In genomic region chr3:95943226-95943625, GRCm38 (mm10) we compare ENCODE assay signal across 25 mouse cellular contexts. TPM values are rescaled to one million over a fixed set of nuclear protein-coding genes. Genes with fewer than 3 reads are reported as not detected.
"Had no signal": no experiment of that assay in that cellular context is flagged by ENCODE, and none has a peak within 500 bp of the region (broad histone marks: within the 10 kb centered on the region; RNA-seq: fewer than 3 reads in every experiment).

No protein-coding gene starts in this region.

- H3K9ac ChIP-seq: heart, embryonic 13.5 days; heart, embryonic 15.5 days; hindbrain, embryonic 12.5 days; hindbrain, embryonic 14.5 days; intestine, embryonic 15.5 days; kidney, embryonic 15.5 days; limb, embryonic 13.5 days; limb, embryonic 15.5 days; liver, embryonic 12.5 days had no signal

- ATAC-seq: hindbrain, embryonic 16.5 days; inflammation-experienced regulatory T-cells, adult 6 months; intestine, embryonic 15.5 days had no signal

- H3K4me2 ChIP-seq: heart, embryonic 11.5 days; heart, embryonic 13.5 days; heart, embryonic 15.5 days; hindbrain, embryonic 12.5 days; hindbrain, embryonic 14.5 days; intestine, embryonic 15.5 days; kidney, embryonic 15.5 days; limb, embryonic 13.5 days; limb, embryonic 15.5 days; liver, embryonic 12.5 days had no signal

- DNase-seq: gastrocnemius, adult 2 months; gastrocnemius, postnatal 10 days; gastrocnemius, postnatal 25 days; heart, adult 11 months; heart, adult 2 months; heart, postnatal 14 days; heart, postnatal 4 days; kidney, adult 9 months; kidney, postnatal 14 days; layer of hippocampus, adult 9-11 months; layer of hippocampus, postnatal 36 days; left cerebral cortex, postnatal 4 days had no signal

- H3K27me3 ChIP-seq: heart, embryonic 13.5 days; heart, embryonic 15.5 days; hindbrain, embryonic 12.5 days; intestine, embryonic 15.5 days; kidney, embryonic 15.5 days; limb, embryonic 13.5 days; limb, embryonic 15.5 days; liver, embryonic 12.5 days had no signal

- H3K9me3 ChIP-seq: heart, embryonic 13.5 days; heart, embryonic 15.5 days; hindbrain, embryonic 10.5 days; hindbrain, embryonic 12.5 days; intestine, embryonic 15.5 days; kidney, embryonic 15.5 days; limb, embryonic 13.5 days; limb, embryonic 15.5 days; liver, embryonic 12.5 days had no signal

- H3K27ac ChIP-seq: gastrocnemius, adult 2 months; heart, adult 2 months; heart, embryonic 13.5 days; heart, embryonic 15.5 days; hindbrain, embryonic 10.5 days; hindbrain, embryonic 12.5 days; hindbrain, embryonic 14.5 days; intestine, embryonic 15.5 days; limb, embryonic 13.5 days; limb, embryonic 15.5 days; liver, embryonic 12.5 days had no signal

- H3K4me1 ChIP-seq: heart, embryonic 13.5 days; heart, embryonic 15.5 days; hindbrain, embryonic 10.5 days; hindbrain, embryonic 12.5 days; intestine, embryonic 15.5 days; limb, embryonic 13.5 days; limb, embryonic 15.5 days had no signal

- H3K4me3 ChIP-seq: gastrocnemius, adult 2 months; heart, adult 2 months; heart, embryonic 13.5 days; heart, embryonic 15.5 days; hindbrain, embryonic 10.5 days; hindbrain, embryonic 12.5 days; intestine, embryonic 15.5 days; kidney, embryonic 15.5 days; limb, embryonic 13.5 days; limb, embryonic 15.5 days; liver, embryonic 12.5 days had no signal

RNA-seq across cellular contexts. Expression of gene Car14, which starts 38.7 kb away (rescaled TPM):
- polyA plus RNA-seq: inflammation-experienced regulatory T-cells, adult 6 months had no signal
